Mouse (Mus musculus) liver, embryonic 14.5 days (tissue): ENCODE measurements around the gene Fes. TPM values are rescaled to one million over a fixed set of nuclear protein-coding genes. Genes with fewer than 3 reads are reported as not detected.
A peak's percentile ranks its signal among the peaks of the same experiment; 100 is the strongest.

ENCODE experiments used
- ATAC-seq: fragments of 200-750 bp; cut with Nextera tagmentation; 2 replicates; pipeline ENCODE4 v1.8.0; 2017; ENCODE audit warnings: moderate number of reproducible peaks, mild to moderate bottlenecking, moderate library complexity; ENCODE audit not compliant: insufficient read depth
- DNase-seq, 3 experiments: peaks; one replicate each; pipeline ENCODE4 v3.0.0-alpha.2; 2012 to 2013; ENCODE audit warnings: low read depth in 3 of 3, low spot score in 3 of 3
- H3K27ac ChIP-seq: fragments of 300-500 bp; sonication (generic); 2 replicates; pipeline ENCODE4 v1.5.1; 2014; ENCODE audit warnings: moderate library complexity, mild to moderate bottlenecking, control low read depth, inconsistent platforms
- H3K27me3 ChIP-seq: fragments of 300-500 bp; sonication (generic); 2 replicates; pipeline ENCODE4 v1.6.1; 2014; ENCODE audit warnings: mild to moderate bottlenecking, low read length, moderate library complexity; ENCODE audit not compliant: control insufficient read depth, insufficient read depth
- H3K36me3 ChIP-seq: fragments of 300-500 bp; sonication (generic); replicated peaks from 2 replicates; pipeline ENCODE4 v1.6.1; 2014; ENCODE audit warnings: low read depth; ENCODE audit not compliant: control insufficient read depth, insufficient read depth
- H3K4me1 ChIP-seq, 2 experiments: fragments of 200-500 bp in 1 of 2; fragments of 300-500 bp in 1 of 2; sonication (generic) in 1 of 2; replicated peaks; 2 replicates each; pipeline ENCODE4 v1.6.1; 2012 to 2014; ENCODE audit warnings: antibody characterized with exemption in 1 of 2, inconsistent platforms in 1 of 2, low read length in 1 of 2; ENCODE audit not compliant: control insufficient read depth in 2 of 2, insufficient read depth in 2 of 2
- H3K4me2 ChIP-seq: fragments of 300-500 bp; sonication (generic); 2 replicates; pipeline ENCODE4 v1.6.1; 2014; ENCODE audit warnings: low read depth, mild to moderate bottlenecking, control low read depth, moderate library complexity
- H3K4me3 ChIP-seq, 2 experiments: fragments of 200-500 bp in 1 of 2; fragments of 300-500 bp in 1 of 2; sonication (generic) in 1 of 2; 2 replicates each; pipeline ENCODE4 v1.5.1; 2012 to 2014; ENCODE audit warnings: low read depth in 2 of 2, low read length in 2 of 2, mild to moderate bottlenecking in 2 of 2, control low read depth in 1 of 2, inconsistent platforms in 1 of 2, moderate library complexity in 1 of 2; ENCODE audit not compliant: insufficient read depth in 1 of 2
- H3K9ac ChIP-seq: fragments of 300-500 bp; sonication (generic); replicated peaks from 2 replicates; pipeline ENCODE4 v1.6.1; 2014; ENCODE audit warnings: mild to moderate bottlenecking, control low read depth, moderate library complexity
- H3K9me3 ChIP-seq: fragments of 300-500 bp; sonication (generic); 2 replicates; pipeline ENCODE4 v1.6.1; 2016; ENCODE audit warnings: low read length, mixed read lengths; ENCODE audit not compliant: control insufficient read depth
- CTCF ChIP-seq: IDR thresholded peaks from 2 replicates; pipeline ENCODE4 v1.5.1; 2016; ENCODE audit warnings: antibody characterized with exemption, low read depth, control low read depth
- EP300 ChIP-seq: IDR thresholded peaks from 2 replicates; pipeline ENCODE4 v1.6.1; 2016; ENCODE audit warnings: antibody characterized with exemption, low read depth
- WGBS: fragments of 180-500 bp; shearing (Covaris S2); extraction: QIAGEN DNeasy Blood & Tissue Kit; methylation state at CpG from one replicate; pipeline ENCODE4 v1.1.7; 2014; ENCODE audit not compliant: insufficient replicate concordance; 5-methylcytosine and 5-hydroxymethylcytosine counted together
- polyA plus RNA-seq, 2 experiments: library from polyadenylated mRNA; depleted of rRNA in 1 of 2; stranded (reverse) in 1 of 2; unstranded in 1 of 2; fragments of >200 nt; fragmentation: Nextera tagmentation in 1 of 2; extraction: Ambion mirVana in 1 of 2; gene quantifications; 2 replicates each; pipeline versions ENCODE4 v1.2.1 to v1.2.3; 2012 to 2014

The Fes gene
- polyA plus RNA-seq, 2 experiments = 9.0 to 11.9 TPM

- peaks cover 6 to 39% of the 10 kb centered on the region in 2 experiments; a peak in 3 of 4 replicates for H3K4me1 ChIP-seq
Observed at GRCm38 (mm10) chr7:80343270-80344018, 44.3 kb downstream of the Fes start.

GRCm38 (mm10) chr7:80342858-80343257 lies 44.9 kb downstream of the Fes start, which contains the start of gene Hddc3:
TSS of gene Hddc3 (plus strand) at chr7:80343104.
- peak within 1 kb of the TSS; percentile 83 for H3K4me2 ChIP-seq
- H3K9me3 ChIP-seq = no peaks in the 10 kb centered on the region
- peak within 1 kb of the TSS; percentile 62 to 69 for H3K4me3 ChIP-seq
- WGBS = under 1% methylated on average over 25 of the region's 25 CpGs
- TF ChIP-seq EP300 = no peak
- TF ChIP-seq CTCF = peak; percentile 87
- peak within 1 kb of the TSS; percentile 83 for H3K9ac ChIP-seq
- DNase-seq = peak; percentile 83 to 85 (median 85)
- H3K27ac ChIP-seq = no peak within 1 kb of the TSS; the same call in 1 of the 2 replicates
- peaks cover 6 to 39% of the 10 kb centered on the region in 2 experiments; a peak in 3 of 4 replicates for H3K4me1 ChIP-seq
- H3K27me3 ChIP-seq = no peaks in the 10 kb centered on the region
- no peaks in the 10 kb centered on the region for H3K36me3 ChIP-seq
- peak; percentile 21; the same call in 1 of the 2 replicates for ATAC-seq

More at GRCm38 (mm10) chr7:80343270-80344018, 44.3 kb downstream of the Fes start:
- DNase-seq (no peak), ATAC-seq (no peak)
- Histone ChIP-seq H3K9ac (peak overlapping the region; percentile 83), H3K4me2 (peak overlapping the region; percentile 83), H3K36me3 (no peaks in the 10 kb centered on the region), H3K4me3 (peak overlapping the region; percentile 62 to 69), H3K9me3 (no peaks in the 10 kb centered on the region), H3K27ac (no peak overlapping the region; the same call in 1 of the 2 replicates), H3K27me3 (no peaks in the 10 kb centered on the region)
- 24% methylated on average over 19 of the region's 19 CpGs for WGBS
- TF ChIP-seq CTCF (no peak), EP300 (no peak)

- TF ChIP-seq EP300 (no peak), CTCF (no peak)
- Histone ChIP-seq H3K4me1 (peaks cover 6 to 34% of the 10 kb centered on the region in 2 experiments; a peak in 3 of 4 replicates), H3K4me2 (no peak overlapping the region), H3K4me3 (no peak overlapping the region), H3K27me3 (no peaks in the 10 kb centered on the region), H3K9ac (no peak overlapping the region), H3K9me3 (no peaks in the 10 kb centered on the region), H3K27ac (no peak overlapping the region), H3K36me3 (no peaks in the 10 kb centered on the region; the same call in 1 of the 2 replicates)
- WGBS = 65% methylated on average over 7 of the region's 7 CpGs
- no peak for DNase-seq
- no peak for ATAC-seq
Observed at GRCm38 (mm10) chr7:80341793-80342192, 46.0 kb downstream of the Fes start.

- no peaks in the 10 kb centered on the region for H3K27me3 ChIP-seq
- peaks cover 10% of the 10 kb centered on the region for H3K36me3 ChIP-seq
- peak within 1 kb of the TSS; percentile 64 to 86 for H3K4me3 ChIP-seq
- DNase-seq (peak; percentile 63 to 74 (median 67)), ATAC-seq (peak; percentile 36)
- H3K9me3 ChIP-seq = no peaks in the 10 kb centered on the region
- H3K4me2 ChIP-seq = peak within 1 kb of the TSS; percentile 77
- H3K9ac ChIP-seq = peak within 1 kb of the TSS; percentile 85
- H3K27ac ChIP-seq = peak within 1 kb of the TSS; percentile 73
- TF ChIP-seq CTCF (peak; percentile 88), EP300 (no peak)
- peaks cover 6 to 31% of the 10 kb centered on the region in 2 experiments; a peak in 3 of 4 replicates for H3K4me1 ChIP-seq
- WGBS = 2% methylated on average over 11 of the region's 11 CpGs
Observed at GRCm38 (mm10) chr7:80340793-80341192, 47.0 kb downstream of the Fes start, which contains the start of gene Unc45a. TSS of gene Unc45a (minus strand) at chr7:80341005.
